Mouse (Mus musculus) liver, postnatal 0 days (tissue): ENCODE results near the gene Pkdcc. TPM values are rescaled to one million over a fixed set of nuclear protein-coding genes. Genes with fewer than 3 reads are reported as not detected.

Source experiments
- ATAC-seq: fragments of 200-750 bp; cut with Nextera tagmentation; 2 replicates; pipeline ENCODE4 v1.8.0; 2017; ENCODE audit warnings: mild to moderate bottlenecking, moderate library complexity
- DNase-seq: peaks from one replicate; pipeline ENCODE4 v3.0.0-alpha.2; 2016
- H3K27ac ChIP-seq: fragments of 300-500 bp; sonication (generic); 2 replicates; pipeline ENCODE4 v1.5.1; 2014; ENCODE audit warnings: antibody characterized with exemption, moderate library complexity, mild to moderate bottlenecking, low read depth
- H3K27me3 ChIP-seq: fragments of 300-500 bp; sonication (generic); 2 replicates; pipeline ENCODE4 v1.6.1; 2014; ENCODE audit warnings: low read length, control low read depth, mixed read lengths; ENCODE audit not compliant: insufficient read depth
- H3K36me3 ChIP-seq: fragments of 300-500 bp; sonication (generic); replicated peaks from 2 replicates; pipeline ENCODE4 v1.6.1; 2014; ENCODE audit warnings: mild to moderate bottlenecking, control low read depth, low read length, moderate library complexity, mixed read lengths; ENCODE audit not compliant: insufficient read depth
- H3K4me1 ChIP-seq: fragments of 300-500 bp; sonication (generic); 2 replicates; pipeline ENCODE4 v1.6.1; 2014; ENCODE audit warnings: antibody characterized with exemption, mild to moderate bottlenecking, control low read depth; ENCODE audit not compliant: insufficient read depth
- H3K4me2 ChIP-seq: fragments of 300-500 bp; sonication (generic); 2 replicates; pipeline ENCODE4 v1.6.1; 2014; ENCODE audit warnings: low read depth, mild to moderate bottlenecking, low read length, moderate library complexity, mixed read lengths
- H3K4me3 ChIP-seq: fragments of 300-500 bp; sonication (generic); 2 replicates; pipeline ENCODE4 v1.5.1; 2014; ENCODE audit warnings: low read depth, low read length
- H3K9ac ChIP-seq: fragments of 300-500 bp; sonication (generic); replicated peaks from 2 replicates; pipeline ENCODE4 v1.6.1; 2014; ENCODE audit warnings: mild to moderate bottlenecking, moderate library complexity
- H3K9me3 ChIP-seq: fragments of 300-500 bp; sonication (generic); 2 replicates; pipeline ENCODE4 v1.6.1; 2016; ENCODE audit warnings: mild to moderate bottlenecking, control low read depth, low read length, mixed read lengths
- CTCF ChIP-seq: sonication (generic); IDR thresholded peaks from 2 replicates; pipeline ENCODE4 v1.5.1; 2016; ENCODE audit warnings: antibody characterized with exemption, low read depth
- EP300 ChIP-seq: IDR thresholded peaks from 2 replicates; pipeline ENCODE4 v1.6.1; 2016; ENCODE audit warnings: antibody characterized with exemption, low read depth, mild to moderate bottlenecking
- WGBS: fragments of 180-500 bp; shearing (Covaris S2); extraction: QIAGEN DNeasy Blood & Tissue Kit; methylation state at CpG from one replicate; pipeline ENCODE4 v1.1.7; 2014; ENCODE audit not compliant: insufficient replicate concordance; 5-methylcytosine and 5-hydroxymethylcytosine counted together
- polyA plus RNA-seq: library from polyadenylated mRNA; unstranded; fragments of >200 nt; fragmentation: Nextera tagmentation; extraction: Ambion mirVana; gene quantifications from 2 replicates; pipeline ENCODE4 v1.2.1, GENCODE M21; 2015

Pkdcc gene
- 2.5 and 3.6 TPM in 2 replicates for polyA plus RNA-seq

DNA sequence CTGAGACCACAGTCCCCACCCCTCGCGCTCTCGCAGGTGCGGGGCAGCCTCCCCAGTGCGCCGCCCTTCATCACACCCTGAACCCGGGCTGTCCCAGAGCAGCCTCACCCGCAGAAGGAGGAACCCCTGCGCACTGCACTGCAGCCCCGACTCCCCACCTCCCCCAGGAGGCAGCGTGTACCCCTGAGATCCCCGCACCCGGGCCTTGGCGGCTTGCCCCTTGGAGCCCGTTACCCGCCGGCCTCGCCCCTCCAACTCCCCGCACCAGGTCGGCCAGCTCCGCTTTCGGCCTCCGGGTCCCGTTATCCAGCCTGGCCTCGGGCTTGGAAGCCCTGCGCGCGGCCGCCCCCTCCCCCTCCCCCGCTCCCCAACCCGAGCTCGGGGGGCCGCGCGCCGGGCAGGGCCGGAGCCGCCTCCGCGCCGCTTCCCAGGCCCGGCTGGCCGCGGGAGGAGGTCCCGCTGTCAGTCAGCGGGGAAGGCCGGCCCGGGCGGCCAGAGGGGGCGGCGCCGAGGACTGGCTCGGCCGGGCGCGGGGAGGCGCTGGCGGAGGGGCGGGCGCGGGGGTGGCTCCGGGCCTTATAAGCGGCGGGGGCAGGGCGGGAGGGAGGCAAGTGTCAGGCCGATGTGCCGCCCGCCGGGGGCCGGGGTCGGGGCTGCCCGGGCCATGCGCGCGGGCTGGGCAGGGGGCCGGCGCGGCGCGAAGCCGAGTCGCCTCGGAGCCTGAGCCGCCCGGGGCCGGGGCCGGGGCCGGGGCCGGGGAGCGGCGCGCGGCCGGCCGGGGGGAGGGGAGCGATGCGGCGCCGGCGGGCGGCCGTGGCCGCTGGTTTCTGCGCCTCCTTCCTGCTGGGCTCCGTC, at the start of gene Pkdcc:
TSS of gene Pkdcc (plus strand) at position 619 of the 855 bp plus-strand sequence.
- Histone ChIP-seq H3K9me3 (no peaks in the 10 kb centered on the region), H3K27ac (peak within 1 kb of the TSS; percentile 92), H3K4me1 (peaks cover 36% of the 10 kb centered on the region), H3K36me3 (no peaks in the 10 kb centered on the region), H3K4me2 (peak within 1 kb of the TSS; percentile 80), H3K9ac (peak within 1 kb of the TSS; percentile 81), H3K27me3 (peaks cover 5% of the 10 kb centered on the region; the same call in 1 of the 2 replicates), H3K4me3 (peak within 1 kb of the TSS; percentile 68)
- ATAC-seq (peak; percentile 85), DNase-seq (peak; percentile 87)
- TF ChIP-seq CTCF (no peak), EP300 (no peak)
- 1% methylated on average over 34 of the region's 105 CpGs for WGBS

DNA sequence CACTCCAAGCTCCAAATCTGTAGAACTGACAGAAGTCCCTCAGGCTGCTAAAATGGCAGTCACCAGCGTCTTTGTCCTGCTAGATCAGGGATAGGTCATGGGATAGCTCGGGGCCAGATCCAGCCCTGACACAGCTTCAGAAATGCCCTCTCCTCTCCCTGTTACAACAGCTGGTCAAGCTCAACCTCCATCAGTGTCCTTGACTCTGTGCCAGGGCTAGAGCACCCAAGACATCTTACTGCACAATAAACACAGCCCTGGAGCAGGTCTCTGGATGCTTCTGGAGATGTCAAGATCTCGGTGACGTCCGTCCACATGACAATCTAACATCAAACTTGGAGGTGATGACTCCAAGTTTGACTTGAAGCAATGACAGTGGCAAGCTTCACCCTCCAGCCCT, 48.9 kb upstream of the Pkdcc start:
- Histone ChIP-seq H3K9ac (no peak overlapping the region), H3K36me3 (no peaks in the 10 kb centered on the region), H3K27me3 (no peaks in the 10 kb centered on the region), H3K27ac (no peak overlapping the region), H3K9me3 (no peaks in the 10 kb centered on the region), H3K4me2 (no peak overlapping the region), H3K4me3 (no peak overlapping the region), H3K4me1 (no peaks in the 10 kb centered on the region)
- ATAC-seq (no peak), DNase-seq (no peak)
- TF ChIP-seq EP300 (no peak), CTCF (no peak)
- 74% methylated on average over 5 of the region's 5 CpGs for WGBS

DNA sequence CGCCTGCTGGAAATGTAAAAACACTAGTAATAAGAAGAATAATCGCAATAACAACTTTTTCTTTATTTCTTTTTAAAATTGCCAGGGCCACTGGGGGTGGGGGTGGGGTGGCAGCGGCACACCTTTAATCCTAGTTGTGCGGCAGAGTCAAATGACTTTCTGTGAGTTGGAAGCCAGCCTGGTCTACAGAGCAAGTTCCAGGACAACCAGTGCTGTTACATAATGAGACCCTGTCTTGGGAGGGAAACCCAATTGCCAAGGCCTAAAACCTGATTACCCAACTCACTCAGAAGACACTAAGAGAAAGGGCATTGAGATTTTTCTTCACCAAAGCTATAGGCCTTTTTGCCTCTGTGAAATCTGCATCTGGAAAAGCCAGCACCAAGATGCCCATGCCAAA, 38.9 kb upstream of the Pkdcc start:
- no peak for DNase-seq
- TF ChIP-seq EP300 = no peak
- no peak for TF ChIP-seq CTCF

GRCm38 (mm10) chr17:83178483-83179150, 36.5 kb upstream of the Pkdcc start:
- H3K36me3 ChIP-seq = no peaks in the 10 kb centered on the region
- H3K27ac ChIP-seq = no peak overlapping the region
- WGBS = 46% methylated on average over 9 of the region's 9 CpGs
- no peak overlapping the region for H3K4me2 ChIP-seq
- DNase-seq (no peak), ATAC-seq (peak; percentile 79)
- no peaks in the 10 kb centered on the region for H3K27me3 ChIP-seq
- no peak overlapping the region for H3K4me3 ChIP-seq
- no peaks in the 10 kb centered on the region for H3K9me3 ChIP-seq
- peaks cover 10% of the 10 kb centered on the region for H3K4me1 ChIP-seq
- TF ChIP-seq EP300 (no peak), CTCF (no peak)
- H3K9ac ChIP-seq = no peak overlapping the region

More for the DNA sequence above, 38.9 kb upstream of the Pkdcc start:
- Histone ChIP-seq H3K4me3 (no peak overlapping the region), H3K27me3 (no peaks in the 10 kb centered on the region), H3K4me2 (no peak overlapping the region), H3K9me3 (no peaks in the 10 kb centered on the region), H3K9ac (no peak overlapping the region), H3K4me1 (peaks cover 6% of the 10 kb centered on the region; the same call in 1 of the 2 replicates), H3K36me3 (no peaks in the 10 kb centered on the region), H3K27ac (no peak overlapping the region)
- 75% methylated on average over 4 of the region's 4 CpGs for WGBS
- no peak for ATAC-seq

GRCm38 (mm10) chr17:83179151-83179531, 36.0 kb upstream of the Pkdcc start:
- no peak overlapping the region for H3K27ac ChIP-seq
- H3K4me1 ChIP-seq = peaks cover 10% of the 10 kb centered on the region
- H3K9me3 ChIP-seq = no peaks in the 10 kb centered on the region
- H3K4me3 ChIP-seq = no peak overlapping the region
- H3K36me3 ChIP-seq = no peaks in the 10 kb centered on the region
- ATAC-seq (no peak), DNase-seq (no peak)
- no peak for TF ChIP-seq EP300
- TF ChIP-seq CTCF = no peak
- no peaks in the 10 kb centered on the region for H3K27me3 ChIP-seq
- 56% methylated on average over 6 of the region's 6 CpGs for WGBS
- no peak overlapping the region for H3K4me2 ChIP-seq
- no peak overlapping the region for H3K9ac ChIP-seq

DNA sequence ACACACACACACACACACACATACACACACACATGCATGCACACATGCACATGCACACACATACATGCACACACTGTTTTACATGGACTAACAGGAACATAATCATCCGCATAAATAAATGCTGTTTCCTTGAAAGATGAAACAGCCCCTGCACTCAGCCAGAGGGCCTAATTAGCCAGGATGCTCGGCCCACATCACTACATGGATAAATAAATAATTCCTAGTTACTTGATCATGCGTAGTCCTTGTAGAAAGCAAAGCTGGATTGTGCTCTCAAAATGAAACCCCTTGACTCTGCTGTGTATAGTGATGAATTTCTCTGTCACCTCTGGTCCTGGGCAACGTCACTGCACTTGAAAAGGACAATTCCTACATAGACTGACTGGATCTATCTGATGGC, 35.5 kb upstream of the Pkdcc start:
- H3K9ac ChIP-seq = no peak overlapping the region
- H3K27me3 ChIP-seq = no peaks in the 10 kb centered on the region
- ATAC-seq (no peak), DNase-seq (no peak)
- no peak overlapping the region for H3K4me3 ChIP-seq
- H3K4me1 ChIP-seq = peaks cover 10% of the 10 kb centered on the region
- no peak overlapping the region for H3K27ac ChIP-seq
- no peak overlapping the region for H3K4me2 ChIP-seq
- TF ChIP-seq EP300 = no peak
- no peak for TF ChIP-seq CTCF
- H3K36me3 ChIP-seq = no peaks in the 10 kb centered on the region
- 84% methylated on average over 4 of the region's 4 CpGs for WGBS
- H3K9me3 ChIP-seq = no peaks in the 10 kb centered on the region
